Mouse (Mus musculus): ENCODE results near the gene Arl4d. TPM values are rescaled to one million over a fixed set of nuclear protein-coding genes. Genes with fewer than 3 reads are reported as not detected.
"Not testable (repeated sequence)": the region's sequence is repeated elsewhere in the genome, so short reads cannot be mapped to it uniquely, and the experiment has no call there.

Arl4d gene
- polyA plus RNA-seq, 1 experiment from 2014 or later: 6.0 TPM

GRCm38 (mm10) chr11:101645043-101645410 is 20.3 kb upstream of the Arl4d start:
- not testable (repeated sequence) for ATAC-seq (ENCODE audit: low read depth); H3K4me2 ChIP-seq (ENCODE audit: low read depth, low read length); H3K27me3 ChIP-seq (ENCODE audit: control insufficient read depth, insufficient read depth, low read length); H3K4me3 ChIP-seq (ENCODE audit: low read depth, low read length); H3K9ac ChIP-seq (replicated peaks; ENCODE audit: low read depth, low read length); H3K4me1 ChIP-seq (ENCODE audit: control insufficient read depth, insufficient read depth, low read length); H3K36me3 ChIP-seq (ENCODE audit: control insufficient read depth, insufficient read depth, low read length); H3K9me3 ChIP-seq (ENCODE audit: control insufficient read depth, low read length)
- 5% methylated on average over 4 of the region's 4 CpGs for WGBS
- H3K27ac ChIP-seq (ENCODE audit: low read depth, low read length): peak overlapping the region; percentile 52

- Histone ChIP-seq H3K9ac (replicated peaks; ENCODE audit: low read depth, low read length) (peak overlapping the region; percentile 59), H3K4me2 (ENCODE audit: low read depth, low read length) (peak overlapping the region; percentile 41; the same call in 1 of the 2 replicates), H3K27ac (ENCODE audit: low read depth, low read length) (peak overlapping the region; percentile 89), H3K4me3 (ENCODE audit: low read depth, low read length) (peak overlapping the region; percentile 18)
- WGBS: under 1% methylated on average over 43 of the region's 56 CpGs
- H3K27me3 ChIP-seq (ENCODE audit: control insufficient read depth, insufficient read depth, low read length); H3K36me3 ChIP-seq (ENCODE audit: control insufficient read depth, insufficient read depth, low read length); H3K9me3 ChIP-seq (ENCODE audit: control insufficient read depth, low read length); H3K4me1 ChIP-seq (ENCODE audit: control insufficient read depth, insufficient read depth, low read length): not testable (repeated sequence)
- ATAC-seq (ENCODE audit: low read depth): peak; percentile 88
Measured at GRCm38 (mm10) chr11:101645411-101646282, 19.7 kb upstream of the Arl4d start.

GRCm38 (mm10) chr11:101646283-101646794 is 19.0 kb upstream of the Arl4d start:
- Histone ChIP-seq H3K9ac (replicated peaks; ENCODE audit: low read depth, low read length) (peak overlapping the region; percentile 59), H3K4me2 (ENCODE audit: low read depth, low read length) (peak overlapping the region; percentile 41; the same call in 1 of the 2 replicates), H3K4me3 (ENCODE audit: low read depth, low read length) (peak overlapping the region; percentile 18), H3K27ac (ENCODE audit: low read depth, low read length) (peak overlapping the region; percentile 89)
- H3K36me3 ChIP-seq (ENCODE audit: control insufficient read depth, insufficient read depth, low read length); H3K27me3 ChIP-seq (ENCODE audit: control insufficient read depth, insufficient read depth, low read length); ATAC-seq (ENCODE audit: low read depth); H3K9me3 ChIP-seq (ENCODE audit: control insufficient read depth, low read length); H3K4me1 ChIP-seq (ENCODE audit: control insufficient read depth, insufficient read depth, low read length): not testable (repeated sequence)
- 17% methylated on average over 15 of the region's 16 CpGs for WGBS

- not testable (repeated sequence) for H3K4me2 ChIP-seq (ENCODE audit: low read depth, low read length); H3K27ac ChIP-seq (ENCODE audit: low read depth, low read length); H3K9me3 ChIP-seq (ENCODE audit: control insufficient read depth, low read length); ATAC-seq (ENCODE audit: low read depth); H3K27me3 ChIP-seq (ENCODE audit: control insufficient read depth, insufficient read depth, low read length); H3K36me3 ChIP-seq (ENCODE audit: control insufficient read depth, insufficient read depth, low read length); H3K4me3 ChIP-seq (ENCODE audit: low read depth, low read length); H3K4me1 ChIP-seq (ENCODE audit: control insufficient read depth, insufficient read depth, low read length); H3K9ac ChIP-seq (replicated peaks; ENCODE audit: low read depth, low read length)
- 96% methylated on average over 10 of the region's 10 CpGs for WGBS
Measured at GRCm38 (mm10) chr11:101647093-101647492, 18.2 kb upstream of the Arl4d start.

- Histone ChIP-seq H3K9me3 (ENCODE audit: control insufficient read depth, low read length) (no peaks in the 10 kb centered on the region), H3K27ac (ENCODE audit: low read depth, low read length) (no peak overlapping the region), H3K4me3 (ENCODE audit: low read depth, low read length) (no peak overlapping the region), H3K4me1 (ENCODE audit: control insufficient read depth, insufficient read depth, low read length) (no peaks in the 10 kb centered on the region), H3K27me3 (ENCODE audit: control insufficient read depth, insufficient read depth, low read length) (no peaks in the 10 kb centered on the region), H3K4me2 (ENCODE audit: low read depth, low read length) (no peak overlapping the region), H3K9ac (replicated peaks; ENCODE audit: low read depth, low read length) (no peak overlapping the region), H3K36me3 (ENCODE audit: control insufficient read depth, insufficient read depth, low read length) (no peaks in the 10 kb centered on the region)
- WGBS: 85% methylated on average over 4 of the region's 4 CpGs
- no peak for ATAC-seq (ENCODE audit: low read depth)
Measured at GRCm38 (mm10) chr11:101656356-101656755, 9.0 kb upstream of the Arl4d start.

GRCm38 (mm10) chr11:101657528-101657885 is 7.8 kb upstream of the Arl4d start:
- no peaks in the 10 kb centered on the region for H3K36me3 ChIP-seq (ENCODE audit: control insufficient read depth, insufficient read depth, low read length)
- 5% methylated on average over 3 of the region's 3 CpGs for WGBS
- H3K27ac ChIP-seq (ENCODE audit: low read depth, low read length): peak overlapping the region; percentile 98
- no peaks in the 10 kb centered on the region for H3K4me1 ChIP-seq (ENCODE audit: control insufficient read depth, insufficient read depth, low read length)
- peak overlapping the region; percentile 70; the same call in 1 of the 2 replicates for H3K9ac ChIP-seq (replicated peaks; ENCODE audit: low read depth, low read length)
- peak overlapping the region; percentile 50 for H3K4me2 ChIP-seq (ENCODE audit: low read depth, low read length)
- peak overlapping the region; percentile 24 for H3K4me3 ChIP-seq (ENCODE audit: low read depth, low read length)
- ATAC-seq (ENCODE audit: low read depth): peak; percentile 53
- H3K9me3 ChIP-seq (ENCODE audit: control insufficient read depth, low read length): no peaks in the 10 kb centered on the region
- H3K27me3 ChIP-seq (ENCODE audit: control insufficient read depth, insufficient read depth, low read length): no peaks in the 10 kb centered on the region

GRCm38 (mm10) chr11:101657886-101658750 is 7.2 kb upstream of the Arl4d start:
- peak; percentile 90 for ATAC-seq (ENCODE audit: low read depth)
- 0% methylated on average over 37 of the region's 40 CpGs for WGBS
- not testable (repeated sequence) for H3K9me3 ChIP-seq (ENCODE audit: control insufficient read depth, low read length); H3K36me3 ChIP-seq (ENCODE audit: control insufficient read depth, insufficient read depth, low read length); H3K27me3 ChIP-seq (ENCODE audit: control insufficient read depth, insufficient read depth, low read length); H3K4me1 ChIP-seq (ENCODE audit: control insufficient read depth, insufficient read depth, low read length)
- H3K27ac ChIP-seq (ENCODE audit: low read depth, low read length): peak overlapping the region; percentile 98
- peak overlapping the region; percentile 70; the same call in 1 of the 2 replicates for H3K9ac ChIP-seq (replicated peaks; ENCODE audit: low read depth, low read length)
- peak overlapping the region; percentile 50 for H3K4me2 ChIP-seq (ENCODE audit: low read depth, low read length)
- H3K4me3 ChIP-seq (ENCODE audit: low read depth, low read length): peak overlapping the region; percentile 24

- ATAC-seq (ENCODE audit: low read depth): 0 out of 2 replicates have a peak, but pooled peaks have one; percentile 12
- 40% methylated on average over 10 of the region's 10 CpGs for WGBS
- peak overlapping the region; percentile 34; the same call in 1 of the 2 replicates for H3K27ac ChIP-seq (ENCODE audit: low read depth, low read length)
- H3K4me2 ChIP-seq (ENCODE audit: low read depth, low read length): no peak overlapping the region
- no peaks in the 10 kb centered on the region for H3K9me3 ChIP-seq (ENCODE audit: control insufficient read depth, low read length)
- no peaks in the 10 kb centered on the region for H3K36me3 ChIP-seq (ENCODE audit: control insufficient read depth, insufficient read depth, low read length)
- H3K4me1 ChIP-seq (ENCODE audit: control insufficient read depth, insufficient read depth, low read length): no peaks in the 10 kb centered on the region
- H3K4me3 ChIP-seq (ENCODE audit: low read depth, low read length): no peak overlapping the region
- no peak overlapping the region for H3K9ac ChIP-seq (replicated peaks; ENCODE audit: low read depth, low read length)
- H3K27me3 ChIP-seq (ENCODE audit: control insufficient read depth, insufficient read depth, low read length): no peaks in the 10 kb centered on the region
Measured at GRCm38 (mm10) chr11:101658751-101659558, 6.4 kb upstream of the Arl4d start.

All from neural tube, embryonic 14.5 days (tissue).